In genomic region chr2:181584411-181584942, GRCm38 (mm10) we compare ENCODE assay signal across 8 mouse cellular contexts. TPM values are rescaled to one million over a fixed set of nuclear protein-coding genes. Genes with fewer than 3 reads are reported as not detected.
DNase-seq lines count a peak whose midpoint lies in the region; ATAC-seq lines count a peak whose summit lies in the region.
"Had no signal": no experiment of that assay in that cellular context is flagged by ENCODE, and none has a peak within 500 bp of the region (broad histone marks: within the 10 kb centered on the region; RNA-seq: fewer than 3 reads in every experiment).

Uckl1 (minus strand) TSS chr2:181584892.

- H3K4me3 ChIP-seq in embryonic facial prominence, embryonic 15.5 days (replicated peaks) = no peak within 1 kb of the TSS
- no peak within 1 kb of the TSS for H3K4me3 ChIP-seq in heart, embryonic 13.5 days
- H3K4me3 ChIP-seq in midbrain, embryonic 15.5 days = no peak within 1 kb of the TSS
- H3K4me3 ChIP-seq: erythroblast, embryonic 14.5 days had no signal

- 93% methylated on average over 4 of the region's 4 CpGs for WGBS in embryonic facial prominence, embryonic 15.5 days
- WGBS in heart, embryonic 13.5 days = 87% methylated on average over 4 of the region's 4 CpGs
- WGBS in midbrain, embryonic 15.5 days = 97% methylated on average over 4 of the region's 4 CpGs

- H3K9ac ChIP-seq in embryonic facial prominence, embryonic 15.5 days = no peak within 1 kb of the TSS
- no peak within 1 kb of the TSS for H3K9ac ChIP-seq in heart, embryonic 13.5 days
- no peak within 1 kb of the TSS for H3K9ac ChIP-seq in midbrain, embryonic 15.5 days

- peaks cover 58% of the 10 kb centered on the region for H3K36me3 ChIP-seq in embryonic facial prominence, embryonic 15.5 days
- H3K36me3 ChIP-seq in heart, embryonic 13.5 days = peaks cover 64% of the 10 kb centered on the region
- H3K36me3 ChIP-seq in midbrain, embryonic 15.5 days (replicated peaks) = peaks cover 52% of the 10 kb centered on the region

- DNase-seq in thymus, postnatal 0 days (ENCODE audit: low spot score) = no peak
- no peak for DNase-seq in thymus, postnatal 4 days
- peak in 1 of 2 experiments; percentile 11 for DNase-seq in left cerebral cortex, adult 8-10 months (ENCODE audit: low spot score in 2 of 2)
- DNase-seq in urinary bladder, postnatal 36 days (ENCODE audit: low spot score in 2 of 2) = no peak

- H3K9me3 ChIP-seq in embryonic facial prominence, embryonic 15.5 days (replicated peaks) = no peaks in the 10 kb centered on the region
- H3K9me3 ChIP-seq in heart, embryonic 13.5 days = no peaks in the 10 kb centered on the region
- H3K9me3 ChIP-seq in midbrain, embryonic 15.5 days = no peaks in the 10 kb centered on the region

- no peak for ATAC-seq in embryonic facial prominence, embryonic 15.5 days (ENCODE audit: insufficient number of reproducible peaks, low FRiP score, low TSS enrichment, low read depth)
- no peak for ATAC-seq in heart, embryonic 13.5 days (ENCODE audit: extremely low read depth, insufficient number of reproducible peaks, low FRiP score, low TSS enrichment)
- ATAC-seq in midbrain, embryonic 15.5 days (replicated peaks) = no peak

- no peak within 1 kb of the TSS for H3K4me2 ChIP-seq in embryonic facial prominence, embryonic 15.5 days (replicated peaks)
- H3K4me2 ChIP-seq in heart, embryonic 13.5 days = no peak within 1 kb of the TSS
- H3K4me2 ChIP-seq in midbrain, embryonic 15.5 days = no peak within 1 kb of the TSS

- H3K27ac ChIP-seq in embryonic facial prominence, embryonic 15.5 days (replicated peaks) = no peak within 1 kb of the TSS
- no peak within 1 kb of the TSS for H3K27ac ChIP-seq in heart, embryonic 13.5 days (replicated peaks)
- H3K27ac ChIP-seq in midbrain, embryonic 15.5 days = no peak within 1 kb of the TSS

- no peaks in the 10 kb centered on the region for H3K27me3 ChIP-seq in embryonic facial prominence, embryonic 15.5 days
- H3K27me3 ChIP-seq in heart, embryonic 13.5 days (replicated peaks) = no peaks in the 10 kb centered on the region
- H3K27me3 ChIP-seq in midbrain, embryonic 15.5 days (replicated peaks) = no peaks in the 10 kb centered on the region

- peaks cover 13% of the 10 kb centered on the region for H3K4me1 ChIP-seq in embryonic facial prominence, embryonic 15.5 days
- peaks cover 19% of the 10 kb centered on the region for H3K4me1 ChIP-seq in heart, embryonic 13.5 days
- H3K4me1 ChIP-seq in midbrain, embryonic 15.5 days = peaks cover 23% of the 10 kb centered on the region

RNA-seq across cellular contexts. Expression of gene Uckl1, which starts in this region (rescaled TPM):
- polyA plus RNA-seq in thymus, postnatal 0 days (2015; fragmentation: Nextera tagmentation; extraction: Ambion mirVana) = 50.0 and 51.1 TPM in 2 replicates
- polyA plus RNA-seq in embryonic facial prominence, embryonic 15.5 days (2015; fragmentation: Nextera tagmentation; extraction: Ambion mirVana) = 50.7 and 55.7 TPM in 2 replicates
- polyA plus RNA-seq in heart, embryonic 13.5 days (2015; fragmentation: Nextera tagmentation; extraction: Ambion mirVana) = 63.8 and 64.0 TPM in 2 replicates
- 10 to 100 TPM; 53.5 to 80.6 (median 63.6) TPM for total RNA-seq in left cerebral cortex, adult 8-10 months (2022)
- 77.2 and 81.8 TPM in 2 replicates for polyA plus RNA-seq in midbrain, embryonic 15.5 days (2015; fragmentation: Nextera tagmentation; extraction: Ambion mirVana)
